Mouse (Mus musculus): ENCODE results near the gene Apoc3. TPM values are rescaled to one million over a fixed set of nuclear protein-coding genes. Genes with fewer than 3 reads are reported as not detected.

Apoc3 gene
- polyA plus RNA-seq, 1 experiment from 2014 or later: not detected

DNA sequence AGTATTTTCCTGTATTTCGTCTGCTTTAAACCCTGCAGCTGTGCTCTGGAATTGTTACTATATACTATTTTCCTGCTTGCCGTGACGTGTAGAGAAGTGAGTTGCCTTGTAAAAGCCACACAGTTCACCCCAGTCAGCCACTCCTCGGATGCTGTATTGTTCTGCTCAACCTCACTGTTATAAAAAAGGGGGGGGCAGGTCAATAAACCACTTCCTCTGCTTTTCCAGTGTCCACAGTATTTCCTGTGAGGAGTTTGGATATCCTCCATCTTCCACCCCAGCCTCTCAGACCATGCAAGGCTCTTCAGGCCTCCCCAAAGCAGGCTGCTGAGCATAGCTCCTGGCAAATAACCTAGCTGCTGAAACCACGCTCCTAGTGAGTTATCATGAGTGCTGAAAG is 50.9 kb downstream of the Apoc3 start:
- H3K27me3 ChIP-seq (ENCODE audit: low read depth, poor library complexity, severe bottlenecking): no peaks in the 10 kb centered on the region
- no peak for DNase-seq (ENCODE audit: low spot score)
- H3K4me3 ChIP-seq: no peak overlapping the region
- no peak overlapping the region for H3K27ac ChIP-seq (replicated peaks)
- 85% methylated on average over 5 of the region's 5 CpGs for WGBS
- no peaks in the 10 kb centered on the region for H3K9me3 ChIP-seq (replicated peaks)
- 0 out of 2 replicates have a peak, but pooled peaks cover 3% of the 10 kb centered on the region for H3K36me3 ChIP-seq
- no peaks in the 10 kb centered on the region for H3K4me1 ChIP-seq

Other genes with a start within 250 kb of the Apoc3 start
- gene Pafah1b2, start 222.9 kb downstream of the Apoc3 start, polyA plus RNA-seq (2016; fragmentation: Nextera tagmentation; extraction: Ambion mirVana): 276 and 298 TPM in 2 replicates
- gene Sik3, start 222.8 kb downstream of the Apoc3 start, polyA plus RNA-seq (2016; fragmentation: Nextera tagmentation; extraction: Ambion mirVana): 3.9 and 4.5 TPM in 2 replicates
- gene Apoa1, start 7.1 kb downstream of the Apoc3 start, polyA plus RNA-seq (2016; fragmentation: Nextera tagmentation; extraction: Ambion mirVana): 0.65 and 1.2 TPM in 2 replicates
- gene Apoa4, start 5.1 kb upstream of the Apoc3 start, polyA plus RNA-seq (2016; fragmentation: Nextera tagmentation; extraction: Ambion mirVana): not detected in 2 replicates
- not detected in 2 replicates for gene Apoa5, start 33.0 kb upstream of the Apoc3 start, polyA plus RNA-seq (2016; fragmentation: Nextera tagmentation; extraction: Ambion mirVana)
- 62.6 and 69.2 TPM in 2 replicates for gene Zpr1, start 37.4 kb upstream of the Apoc3 start, polyA plus RNA-seq (2016; fragmentation: Nextera tagmentation; extraction: Ambion mirVana)
- gene Bud13, start 47.4 kb upstream of the Apoc3 start, polyA plus RNA-seq (2016; fragmentation: Nextera tagmentation; extraction: Ambion mirVana): 28.4 and 29.7 TPM in 2 replicates
- 0.11 TPM in 1 of 2 replicates, not detected in the other for gene 4931429L15Rik, start 84.3 kb upstream of the Apoc3 start, polyA plus RNA-seq (2016; fragmentation: Nextera tagmentation; extraction: Ambion mirVana)